Mouse (Mus musculus) brain, adult 2 months (tissue): ENCODE measurements around the gene Aak1.
"Not testable (repeated sequence)": the region's sequence is repeated elsewhere in the genome, so short reads cannot be mapped to it uniquely, and the experiment has no call there.

ENCODE experiments used
- DNase-seq: peaks from one replicate; pipeline ENCODE4 v3.0.0; 2011; ENCODE audit warnings: low read depth, low spot score

Gene Aak1

DNA sequence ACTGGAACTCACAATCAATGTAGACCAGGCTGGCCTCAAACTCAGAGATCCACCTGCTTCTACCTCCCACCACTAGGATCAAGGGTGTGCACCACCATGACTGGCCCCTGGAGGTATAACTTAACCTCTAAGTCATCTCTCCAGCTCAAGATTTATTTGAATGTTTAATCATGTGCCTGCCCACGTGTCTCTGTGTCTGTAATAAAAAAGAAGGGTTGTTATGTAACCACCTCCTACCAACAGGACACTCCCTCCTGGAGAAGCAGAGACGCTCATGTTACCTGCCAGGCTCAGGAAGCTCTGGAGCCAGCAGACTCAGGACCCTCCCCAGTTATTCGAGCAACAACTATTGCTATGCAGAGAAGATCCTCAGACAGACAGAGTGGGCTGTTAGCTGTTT, 7.4 kb upstream of the Aak1 start:
- no peak for DNase-seq

DNA sequence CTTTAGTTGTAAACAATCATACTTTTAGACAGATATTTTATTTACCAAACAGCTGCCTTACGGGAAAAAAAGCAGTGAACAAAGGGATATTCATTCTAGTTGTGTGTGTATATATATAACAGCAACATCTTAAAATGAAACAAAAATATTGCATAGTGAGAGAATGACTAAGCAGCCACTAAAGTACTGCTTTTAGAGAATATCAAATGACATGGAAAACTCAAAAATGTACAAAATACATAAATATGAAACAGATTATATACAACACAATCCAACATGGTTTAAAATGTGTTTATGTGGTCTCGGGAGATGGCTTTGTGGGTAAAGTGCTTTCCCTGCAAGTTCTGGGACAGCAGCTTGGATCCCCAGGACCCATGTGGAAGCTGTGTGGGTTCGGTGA, 5.7 kb upstream of the Aak1 start:
- no peak for DNase-seq

DNA sequence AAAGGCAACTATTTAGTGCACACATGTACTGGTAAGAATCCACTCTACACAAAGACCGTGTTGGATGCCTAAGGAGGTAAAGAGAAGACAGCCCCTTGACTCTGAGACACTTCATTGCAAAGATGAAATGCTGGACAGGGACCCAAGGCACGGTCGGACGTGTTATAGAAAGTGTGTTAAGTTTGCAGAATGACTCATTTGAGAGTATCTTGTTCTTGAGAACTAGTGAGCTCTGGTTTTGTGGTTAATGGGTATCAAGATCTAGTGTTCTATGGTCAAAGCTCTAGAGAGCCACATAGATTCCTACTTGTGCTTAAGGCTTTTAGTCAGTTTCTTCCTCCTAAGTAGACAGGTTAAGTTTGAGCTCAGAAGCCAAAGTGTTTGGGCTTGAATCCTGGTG, 2.9 kb upstream of the Aak1 start:
- no peak for DNase-seq

DNA sequence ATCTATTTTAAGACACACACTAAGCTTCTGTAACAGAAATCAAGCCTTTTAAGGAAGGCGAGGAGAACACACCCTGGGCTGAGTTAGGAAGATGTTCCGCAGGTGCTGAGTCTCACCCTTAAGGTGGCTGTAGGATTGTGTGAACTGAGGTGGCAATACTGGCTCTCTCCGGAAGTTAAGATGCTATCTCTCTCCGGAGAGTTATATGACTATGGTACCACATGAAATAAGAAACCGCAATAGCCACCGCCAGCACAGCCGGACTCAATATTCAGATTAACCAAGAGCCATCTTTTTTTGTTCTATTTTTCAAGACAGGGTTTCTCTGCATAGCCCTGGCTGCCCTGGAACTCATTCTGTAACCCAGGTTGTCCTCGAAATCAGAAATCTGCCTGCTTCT, 1.5 kb upstream of the Aak1 start:
- no peak for DNase-seq

DNA sequence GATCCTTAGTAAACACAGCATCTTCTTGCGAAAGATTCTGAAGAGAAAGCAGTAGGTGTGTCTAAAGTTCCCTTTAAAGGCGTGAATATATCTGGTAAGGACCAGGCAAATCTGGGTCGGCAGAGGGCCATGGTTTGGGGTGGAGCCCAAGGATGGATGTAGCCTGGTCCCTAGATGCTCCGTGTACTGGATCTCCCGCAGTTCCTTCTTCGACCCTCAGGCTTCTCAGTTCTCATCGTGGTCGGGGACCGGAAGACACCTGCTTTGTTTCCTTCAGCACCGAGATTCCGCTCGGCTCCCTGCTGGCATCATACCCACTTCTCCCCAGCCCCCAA, 770 bp upstream of the Aak1 start:
- DNase-seq, result no peak

DNA sequence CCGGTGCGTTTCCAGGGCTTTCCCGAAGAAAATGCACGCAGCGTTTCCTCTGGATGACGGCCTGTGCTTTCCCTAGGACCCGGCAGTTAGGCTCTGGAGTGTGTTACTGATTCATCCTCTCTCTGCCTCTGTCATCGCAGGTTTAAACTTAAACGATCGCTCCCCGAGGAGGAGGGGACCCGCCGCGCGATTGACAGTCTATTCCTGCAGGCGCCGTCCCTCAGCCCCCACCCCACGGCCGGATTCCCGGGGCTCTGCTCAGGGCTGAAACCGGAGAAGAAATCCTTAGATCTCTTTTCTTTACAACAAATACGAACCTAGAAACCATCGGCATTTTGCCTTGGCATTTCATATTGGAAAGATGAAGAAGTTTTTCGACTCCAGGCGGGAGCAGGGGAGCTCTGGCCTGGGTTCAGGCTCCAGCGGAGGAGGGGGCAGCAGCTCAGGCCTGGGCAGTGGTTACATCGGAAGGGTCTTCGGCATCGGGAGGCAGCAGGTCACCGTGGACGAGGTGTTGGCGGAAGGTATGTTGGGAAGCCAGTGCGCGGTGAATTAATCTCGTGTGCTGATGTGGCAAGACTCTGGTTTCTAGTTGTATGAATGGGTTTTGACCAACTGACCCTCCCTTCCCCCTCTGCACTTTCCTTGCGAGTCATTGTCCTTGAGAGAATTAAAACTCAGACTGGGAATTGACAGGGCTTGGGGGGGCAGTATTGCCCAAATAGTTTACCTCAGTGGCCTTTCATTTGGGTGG, 552 bp downstream of the Aak1 start:
- peak; percentile 57 for DNase-seq

DNA sequence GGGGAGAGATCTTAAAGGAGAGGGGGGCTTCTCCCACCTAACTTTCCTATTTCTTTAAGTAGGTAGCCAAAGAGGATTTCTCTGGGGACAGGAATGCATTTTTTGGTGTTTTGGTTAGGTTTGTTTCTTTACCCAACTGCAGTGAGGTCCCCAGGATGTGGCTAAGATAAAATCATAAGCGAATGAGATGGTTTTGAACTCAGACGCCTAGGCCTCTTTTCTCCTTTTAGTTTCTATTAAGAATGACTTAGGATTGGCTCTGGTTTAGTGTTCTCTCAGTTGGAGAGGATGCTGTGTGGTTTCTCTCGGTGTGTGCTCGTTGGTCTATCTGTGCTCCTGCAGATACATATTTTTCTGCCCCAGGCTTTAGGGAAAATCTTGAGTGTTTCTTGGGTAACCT, 1.3 kb downstream of the Aak1 start:
- no peak for DNase-seq

DNA sequence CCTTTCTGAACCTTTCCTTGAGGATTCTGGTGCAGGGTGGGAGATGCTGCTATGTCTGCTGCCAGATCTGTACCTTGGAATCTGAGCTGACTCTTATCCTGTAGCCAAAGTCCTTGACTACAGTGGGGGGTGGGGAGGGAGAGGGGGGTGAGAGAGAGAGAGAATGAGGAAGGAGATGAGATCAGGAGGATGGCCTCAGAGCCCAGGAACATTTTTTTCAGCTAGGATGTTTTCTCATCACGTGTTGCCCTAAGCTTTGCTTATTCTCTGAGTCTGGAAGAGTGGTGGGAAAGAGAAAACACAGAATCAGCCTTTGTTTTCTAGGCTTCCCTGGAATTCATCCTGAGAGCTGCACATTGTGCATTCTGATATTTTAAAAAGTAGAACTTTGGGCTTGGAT, 2.2 kb downstream of the Aak1 start:
- peak; percentile 48 for DNase-seq

DNA sequence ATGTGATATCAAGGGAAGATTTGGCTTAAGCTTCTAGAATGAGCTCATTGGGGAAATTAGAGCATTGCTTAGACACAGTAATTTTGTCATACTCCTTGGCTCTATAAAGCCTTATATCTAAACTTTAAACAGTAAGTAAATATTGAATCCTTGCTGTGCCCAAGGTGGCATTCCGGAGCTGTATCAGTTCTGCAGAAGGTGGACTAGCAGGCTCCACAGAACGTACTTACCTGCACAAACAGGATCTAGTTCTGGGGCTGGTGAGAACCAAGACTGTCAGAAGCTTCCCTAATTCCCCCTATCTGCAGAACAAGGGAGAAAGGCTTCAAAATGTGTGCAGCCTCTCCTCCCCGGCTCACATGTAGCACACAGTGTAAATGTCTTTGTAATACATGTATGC, 4.6 kb downstream of the Aak1 start:
- no peak for DNase-seq

DNA sequence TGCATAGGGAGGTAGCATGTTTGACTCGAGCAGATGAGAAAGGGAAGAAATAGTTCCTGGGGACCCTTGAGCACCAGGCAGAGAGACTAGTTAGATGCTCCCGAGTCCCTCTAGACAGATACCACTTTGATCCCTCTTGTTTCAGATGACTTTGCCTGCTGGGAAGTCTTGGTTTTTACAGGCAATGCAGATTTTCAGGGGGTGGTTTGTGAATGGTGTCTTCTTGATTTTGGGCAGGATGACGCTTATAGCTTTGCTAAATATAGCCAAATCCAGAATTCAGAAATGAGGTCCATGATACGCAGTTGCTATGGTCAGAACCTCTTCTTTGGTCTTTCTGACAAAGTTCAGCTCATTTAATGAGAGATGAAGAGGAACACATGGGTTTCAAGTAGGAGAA, 5.6 kb downstream of the Aak1 start:
- peak; percentile 61 for DNase-seq

DNA sequence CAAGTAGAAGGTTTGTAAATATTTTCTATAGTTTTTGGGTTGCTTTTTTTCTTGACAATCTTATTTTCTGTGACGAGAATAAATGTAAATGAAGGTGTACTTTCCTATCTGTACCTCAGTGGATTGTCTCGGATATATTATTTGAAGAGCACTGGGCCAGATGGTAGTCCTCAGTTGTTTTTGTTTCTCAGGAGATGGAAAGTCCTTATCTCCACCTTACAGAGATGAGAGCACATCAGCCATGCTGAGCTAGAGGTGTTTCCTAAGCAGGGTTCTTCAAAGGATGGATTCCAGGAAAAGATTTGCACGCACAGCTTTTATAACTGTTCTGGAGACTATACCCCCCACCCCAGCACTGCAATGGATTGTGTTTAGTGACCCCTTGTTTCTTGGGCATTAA, 9.3 kb downstream of the Aak1 start:
- no peak for DNase-seq

DNA sequence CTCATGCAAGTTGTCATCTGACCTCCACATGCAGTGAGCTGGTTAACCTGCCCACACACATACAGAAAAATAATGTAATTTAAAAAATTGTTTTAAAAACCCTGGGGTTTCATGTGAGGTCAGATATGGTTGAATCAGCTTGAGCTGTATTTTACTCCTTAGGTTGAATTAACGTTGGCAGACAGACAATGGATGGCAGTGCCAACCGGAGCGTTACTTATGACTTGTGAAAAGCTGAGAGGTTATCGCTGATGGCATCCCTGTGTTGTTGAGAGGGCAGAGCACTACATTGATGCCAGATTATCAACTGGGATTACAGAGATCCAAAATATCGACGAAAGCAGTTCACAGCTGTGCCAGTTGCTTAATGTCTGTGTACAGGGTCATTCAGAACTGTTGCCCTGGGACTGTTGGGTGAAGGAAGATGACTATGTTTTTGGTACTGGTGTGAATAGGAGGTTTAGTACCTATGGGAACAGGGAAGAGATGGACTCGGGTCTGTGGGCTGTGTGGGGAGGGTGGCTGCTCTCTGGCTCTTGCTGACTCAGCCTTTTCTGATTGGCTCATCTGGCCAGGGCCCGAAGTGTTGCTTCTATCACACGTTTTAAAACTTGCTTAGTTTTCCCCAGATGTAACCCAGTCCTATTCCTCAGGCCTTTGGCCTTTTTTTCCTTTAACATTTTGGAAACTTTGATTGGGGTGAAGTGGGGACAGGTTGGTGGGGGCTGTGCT, 11.6 kb downstream of the Aak1 start:
- DNase-seq, result peak; percentile 61

DNA sequence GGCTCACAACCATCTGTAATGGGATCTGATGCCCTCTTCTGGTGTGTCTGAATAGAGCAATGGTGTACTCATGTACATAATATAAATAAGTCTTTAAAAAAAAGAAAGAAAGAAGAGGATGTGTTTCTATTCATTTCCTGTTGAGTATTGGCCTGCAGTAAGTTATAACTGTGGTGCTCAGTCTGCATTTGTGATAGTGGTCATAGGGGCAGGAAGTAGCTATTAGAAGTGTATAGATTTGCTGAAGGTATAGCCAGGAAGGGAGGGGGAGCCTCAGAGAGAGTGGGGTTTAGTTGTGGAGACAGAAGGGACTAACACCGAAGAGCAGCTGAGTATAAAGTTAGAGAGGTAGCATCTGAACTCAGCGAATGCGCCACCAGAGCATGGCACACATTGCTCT, 15.0 kb downstream of the Aak1 start:
- no peak for DNase-seq

DNA sequence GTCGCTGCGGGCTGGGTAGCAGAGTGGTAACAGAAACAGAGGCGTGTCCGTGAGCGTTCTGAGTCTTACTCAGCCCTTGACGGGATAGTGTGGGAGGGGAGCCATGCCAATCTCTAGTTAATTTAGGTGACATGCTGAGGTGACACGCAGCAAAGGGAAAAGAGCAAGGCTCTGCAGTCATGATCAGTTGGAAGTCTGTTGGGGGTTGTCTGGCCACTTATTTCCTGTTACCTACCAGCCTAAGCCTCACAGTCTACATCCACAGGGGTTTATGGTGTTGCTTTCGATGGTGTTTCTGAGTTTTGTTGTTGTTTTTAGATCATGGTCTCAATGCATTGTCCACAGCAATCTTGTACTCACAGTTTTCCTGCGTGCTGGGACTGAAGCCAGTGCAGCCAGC, 21.0 kb downstream of the Aak1 start:
- DNase-seq, result no peak

DNA sequence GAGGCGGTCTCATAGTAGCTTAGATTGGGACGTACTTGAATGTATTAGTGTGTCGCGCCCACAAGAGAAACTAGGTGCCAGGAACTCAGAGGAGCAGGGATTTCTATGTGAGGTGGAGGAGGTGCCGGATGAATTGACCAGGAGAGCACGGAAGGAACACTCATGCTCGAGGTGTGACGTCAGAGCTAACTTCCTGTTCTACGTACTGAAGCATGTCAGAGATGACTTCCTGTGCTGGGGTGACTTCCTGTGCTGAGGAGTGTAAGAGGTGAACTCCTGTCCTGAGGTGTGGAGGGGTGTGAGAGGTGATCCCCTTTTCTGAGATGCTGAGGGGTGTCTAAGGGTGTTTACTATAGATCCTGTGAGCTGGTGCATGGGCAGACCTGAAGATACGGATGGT, 22.5 kb downstream of the Aak1 start:
- DNase-seq, result no peak

DNA sequence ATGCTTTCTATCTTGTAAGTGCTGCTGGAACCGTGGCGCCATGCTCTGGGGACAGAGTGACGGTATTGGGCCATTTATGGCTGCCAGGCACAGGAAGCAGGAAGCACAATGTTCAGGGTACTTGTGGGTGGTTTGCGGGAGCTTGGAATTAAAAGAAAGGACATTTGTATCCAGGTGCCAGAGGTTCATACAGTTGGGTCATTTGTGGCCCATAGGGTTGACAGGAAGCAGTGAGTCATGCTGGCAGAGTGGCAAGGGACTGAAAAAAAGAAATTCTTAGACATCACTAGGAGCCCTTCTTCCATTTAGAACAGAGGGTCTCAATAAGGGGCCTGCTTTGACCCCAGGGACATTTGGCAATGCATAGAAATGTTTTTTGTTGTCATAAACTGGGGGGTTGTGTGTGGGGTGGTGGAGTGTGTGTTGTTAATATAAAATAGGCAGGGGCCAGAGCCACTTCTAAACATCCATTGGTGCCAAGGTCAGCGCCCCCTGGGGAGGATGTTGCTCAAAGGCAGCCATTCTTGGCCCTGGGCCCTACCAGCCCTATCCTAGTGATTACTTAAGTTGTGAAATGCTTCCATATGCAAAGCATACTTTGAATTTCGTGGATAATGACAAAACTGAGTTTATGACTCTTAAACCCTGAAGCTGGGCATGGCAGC, 25.5 kb downstream of the Aak1 start:
- DNase-seq, result no peak

DNA sequence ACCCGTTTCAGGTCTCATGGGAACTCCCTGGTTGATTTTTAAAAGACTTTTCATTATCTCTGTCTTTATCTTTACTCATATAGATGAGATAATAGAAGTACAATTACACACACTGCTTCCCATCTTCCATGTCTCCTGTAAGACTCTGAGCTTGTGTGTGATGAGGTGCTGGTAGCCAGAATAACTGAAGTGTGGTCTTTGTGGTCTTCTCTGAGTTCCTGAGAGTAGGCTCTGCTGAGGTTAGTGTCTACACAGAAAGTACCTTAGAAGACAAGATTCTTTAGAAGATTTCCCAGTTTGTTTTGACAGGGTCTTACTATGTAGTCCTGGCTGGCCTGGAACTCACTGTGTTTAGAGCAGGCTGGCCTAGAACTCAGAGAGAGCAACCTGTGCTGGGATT, 27.1 kb downstream of the Aak1 start:
- no peak for DNase-seq

DNA sequence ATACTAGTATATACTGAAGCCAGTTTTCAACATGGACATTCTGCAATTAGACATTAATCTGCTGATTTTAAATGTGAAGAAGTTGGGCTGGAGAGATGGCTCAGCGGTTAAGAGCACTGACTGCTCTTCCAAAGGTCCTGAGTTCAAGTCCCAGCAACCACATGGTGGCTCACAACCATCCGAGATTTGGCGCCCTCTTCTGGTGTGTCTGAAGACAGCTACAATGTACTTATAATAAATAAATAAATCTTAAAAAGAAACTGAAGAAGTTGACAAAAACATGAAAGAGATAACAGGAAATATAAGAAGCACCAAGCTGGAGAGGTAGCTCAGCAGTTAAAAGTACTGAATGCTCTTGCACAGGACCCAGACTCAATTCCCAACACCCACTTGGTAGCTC, 29.3 kb downstream of the Aak1 start:
- DNase-seq, result not testable (repeated sequence)

DNA sequence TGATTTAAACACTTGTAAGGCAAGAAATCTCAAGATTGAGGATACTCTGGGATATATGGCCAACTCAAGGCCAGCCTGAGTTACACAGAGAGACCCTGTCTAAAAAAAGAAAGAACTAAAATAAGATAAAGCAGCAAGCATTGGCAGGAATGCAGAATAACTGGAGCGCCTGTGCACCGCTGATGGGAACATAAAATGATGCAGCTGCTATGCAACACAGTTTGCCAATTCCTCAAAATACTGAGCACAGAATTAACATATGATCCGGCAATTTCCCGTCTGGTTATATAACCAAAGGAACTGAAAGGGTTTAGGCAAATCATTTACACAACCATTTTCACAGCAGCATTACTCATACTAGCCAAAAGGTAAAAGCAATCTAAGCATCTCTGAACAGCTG, 30.0 kb downstream of the Aak1 start:
- peak; percentile 94 for DNase-seq

DNA sequence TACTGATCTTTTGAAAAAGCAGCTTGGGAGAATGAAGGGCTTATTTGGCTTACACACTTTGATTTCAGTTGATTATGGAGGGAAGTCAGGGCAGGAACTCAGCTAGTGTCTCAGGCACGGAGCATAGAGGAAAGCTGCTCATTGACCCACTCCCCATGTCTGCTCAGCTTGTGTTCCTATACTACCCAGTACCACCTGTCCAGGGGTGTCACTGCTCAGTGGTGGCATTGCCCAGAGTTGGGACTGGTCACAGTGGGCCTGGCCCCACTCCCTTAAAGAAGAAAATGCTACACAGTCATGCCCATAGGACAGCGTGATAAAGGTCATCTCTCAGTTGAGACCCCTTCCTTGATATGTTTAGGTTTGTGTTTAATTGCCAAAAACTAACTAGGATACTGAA, 34.9 kb downstream of the Aak1 start:
- no peak for DNase-seq

DNA sequence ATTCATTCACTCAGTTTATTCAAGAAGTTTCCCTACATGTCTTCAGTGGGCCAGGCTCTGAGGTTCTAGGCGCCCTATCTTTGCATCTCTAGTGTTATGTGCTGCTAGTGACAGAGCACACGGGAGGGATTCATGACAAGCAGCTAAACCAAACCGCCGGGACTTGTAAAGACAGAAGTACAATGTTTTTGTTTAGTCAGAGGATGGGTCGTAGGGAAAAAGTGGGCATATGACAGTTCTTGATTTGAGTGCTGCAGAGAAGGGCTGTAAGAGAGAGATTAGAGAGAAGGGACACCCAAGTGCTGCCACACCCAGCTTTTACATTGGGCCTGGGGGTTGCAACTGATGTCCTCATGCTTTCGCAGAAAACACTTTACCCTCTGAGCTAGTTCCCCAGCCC, 35.4 kb downstream of the Aak1 start:
- no peak for DNase-seq

DNA sequence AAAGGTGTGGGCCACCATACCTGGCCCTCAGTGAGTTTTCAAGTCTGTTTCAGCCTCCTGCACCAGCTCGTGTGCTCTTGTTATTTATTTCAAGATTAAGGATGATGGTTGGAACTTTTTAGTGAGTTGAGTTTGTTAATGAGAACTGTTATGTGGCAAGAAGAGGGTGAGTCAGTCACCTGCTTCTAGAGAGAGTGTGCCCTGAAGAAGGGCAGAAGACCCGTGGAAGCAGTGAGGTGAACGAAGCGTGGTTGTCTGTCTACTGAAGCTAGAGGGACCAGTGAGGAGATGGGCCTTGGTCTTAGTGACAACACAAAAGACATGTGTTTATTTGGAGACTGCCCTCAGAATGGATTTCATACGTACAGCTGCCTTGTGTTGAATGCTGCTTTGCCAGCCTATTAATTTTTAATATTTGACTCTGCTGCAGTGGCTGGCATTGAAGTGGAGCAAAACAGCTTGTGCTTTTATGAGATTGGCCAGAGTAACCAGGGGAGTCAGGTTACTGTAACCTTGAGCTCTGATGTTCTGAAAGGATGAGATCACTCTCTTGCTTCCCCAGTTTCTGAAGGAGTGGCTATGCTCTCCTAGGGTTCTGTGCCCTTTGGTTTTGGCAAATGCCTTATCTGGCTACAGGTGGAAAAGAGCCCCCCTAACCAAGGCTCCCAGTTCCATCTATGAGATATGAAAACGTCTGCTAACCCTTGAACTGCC, 36.7 kb downstream of the Aak1 start:
- DNase-seq, result peak; percentile 57
